Mouse (Mus musculus): ENCODE measurements around the gene Trmt2b. TPM values are rescaled to one million over a fixed set of nuclear protein-coding genes. Genes with fewer than 3 reads are reported as not detected.
"Not testable (repeated sequence)": the region's sequence is repeated elsewhere in the genome, so short reads cannot be mapped to it uniquely, and the experiment has no call there.

Trmt2b gene
- 1 to 10 TPM; 5.2 to 5.5 TPM for total RNA-seq (2021)
- long read RNA-seq, partial matches to known transcripts = 0 of 2 reads
- long read RNA-seq, other reads (novel, unspliced or antisense) = 0 of 2 reads

GRCm38 (mm10) chrX:134276275-134277160 lies at the start of gene Trmt2b:
TSS of gene Trmt2b (minus strand) at chrX:134276984.
- peak; percentile 20 to 41 for DNase-seq (ENCODE audit: low spot score in 2 of 2)

GRCm38 (mm10) chrX:134319153-134319932 lies 42.6 kb upstream of the Trmt2b start:
- peak; percentile 22 to 41 for DNase-seq (ENCODE audit: low spot score in 2 of 2)

- DNase-seq (ENCODE audit: low spot score in 2 of 2) = not testable (repeated sequence)
These were observed 34.4 kb upstream of the Trmt2b start for GRCm38 (mm10) chrX:134311193-134311592.

- no peak for DNase-seq (ENCODE audit: low spot score in 2 of 2)
These were observed 31.5 kb upstream of the Trmt2b start for GRCm38 (mm10) chrX:134308275-134308634.

- peak; percentile 77 to 84 for DNase-seq (ENCODE audit: low spot score in 2 of 2)
These were observed 30.9 kb upstream of the Trmt2b start, which contains the start of gene Cenpi for GRCm38 (mm10) chrX:134307534-134308274. TSS of gene Cenpi (plus strand) at chrX:134308084.

GRCm38 (mm10) chrX:134303287-134303686 lies 26.5 kb upstream of the Trmt2b start:
- no peak for DNase-seq (ENCODE audit: low spot score in 2 of 2)

GRCm38 (mm10) chrX:134300219-134300618 lies 23.4 kb upstream of the Trmt2b start:
- no peak for DNase-seq (ENCODE audit: low spot score in 2 of 2)

- peak in 1 of 2 experiments; percentile 4 for DNase-seq (ENCODE audit: low spot score in 2 of 2)
These were observed 20.4 kb upstream of the Trmt2b start for GRCm38 (mm10) chrX:134297195-134297594.

GRCm38 (mm10) chrX:134296737-134297136 lies 20.0 kb upstream of the Trmt2b start:
- DNase-seq (ENCODE audit: low spot score in 2 of 2) = peak; percentile 4 to 20

- peak; percentile 19 to 31 for DNase-seq (ENCODE audit: low spot score in 2 of 2)
These were observed 19.5 kb upstream of the Trmt2b start for GRCm38 (mm10) chrX:134296301-134296700.

- DNase-seq (ENCODE audit: low spot score in 2 of 2) = no peak
These were observed 10.5 kb upstream of the Trmt2b start for GRCm38 (mm10) chrX:134287305-134287704.

GRCm38 (mm10) chrX:134285791-134286190 lies 9.0 kb upstream of the Trmt2b start:
- DNase-seq (ENCODE audit: low spot score in 2 of 2) = no peak

- no peak for DNase-seq (ENCODE audit: low spot score in 2 of 2)
These were observed 8.3 kb upstream of the Trmt2b start for GRCm38 (mm10) chrX:134285102-134285501.

GRCm38 (mm10) chrX:134280531-134280930 lies 3.7 kb upstream of the Trmt2b start:
- no peak for DNase-seq (ENCODE audit: low spot score in 2 of 2)

- no peak for DNase-seq (ENCODE audit: low spot score in 2 of 2)
These were observed 1.1 kb downstream of the Trmt2b start for GRCm38 (mm10) chrX:134275715-134276114.

GRCm38 (mm10) chrX:134262129-134262528 lies 14.7 kb downstream of the Trmt2b start:
- DNase-seq (ENCODE audit: low spot score in 2 of 2) = no peak

- DNase-seq (ENCODE audit: low spot score in 2 of 2) = no peak
These were observed 15.6 kb downstream of the Trmt2b start for GRCm38 (mm10) chrX:134261191-134261590.

GRCm38 (mm10) chrX:134248202-134248601 lies 28.6 kb downstream of the Trmt2b start:
- no peak for DNase-seq (ENCODE audit: low spot score in 2 of 2)

GRCm38 (mm10) chrX:134245946-134246345 lies 30.8 kb downstream of the Trmt2b start:
- DNase-seq (ENCODE audit: low spot score in 2 of 2) = no peak

- DNase-seq (ENCODE audit: low spot score in 2 of 2) = no peak
These were observed 38.5 kb downstream of the Trmt2b start for GRCm38 (mm10) chrX:134238266-134238665.

GRCm38 (mm10) chrX:134233048-134233447 lies 43.7 kb downstream of the Trmt2b start:
- no peak for DNase-seq (ENCODE audit: low spot score in 2 of 2)

Data from layer of hippocampus, postnatal 10 days (tissue).